Mouse (Mus musculus) CH12.LX (cell line): ENCODE measurements around the gene Tmem198. TPM values are rescaled to one million over a fixed set of nuclear protein-coding genes. Genes with fewer than 3 reads are reported as not detected.

ENCODE experiments used
- DNase-seq: peaks from one replicate; pipeline ENCODE4 v3.0.0-alpha.2; 2013; ENCODE audit errors: extremely low read depth
- H3K27ac ChIP-seq: 2 replicates; pipeline ENCODE4 v1.5.1; 2012; ENCODE audit warnings: low read depth, mild to moderate bottlenecking, control low read depth, moderate library complexity; ENCODE audit not compliant: insufficient read depth
- H3K27me3 ChIP-seq: replicated peaks from 2 replicates; pipeline ENCODE3; 2012; ENCODE audit warnings: inconsistent platforms
- H3K36me3 ChIP-seq, 2 experiments: replicated peaks in 1 of 2; 2 replicates each; pipeline versions ENCODE3 to v1.6.1; 2012; ENCODE audit warnings: inconsistent platforms in 1 of 2, low read length in 1 of 2, mild to moderate bottlenecking in 1 of 2, mixed read lengths in 1 of 2, moderate library complexity in 1 of 2; ENCODE audit not compliant: control insufficient read depth in 1 of 2, insufficient read depth in 1 of 2
- H3K4me1 ChIP-seq, 2 experiments: 2 replicates each; pipeline ENCODE4 v1.6.1; 2012; ENCODE audit warnings: inconsistent platforms in 1 of 2, moderate library complexity in 1 of 2; ENCODE audit not compliant: insufficient read depth in 2 of 2, control insufficient read depth in 1 of 2
- H3K4me2 ChIP-seq: 2 replicates; pipeline ENCODE4 v1.6.1; 2012; ENCODE audit warnings: low read depth, mild to moderate bottlenecking, control low read depth; ENCODE audit not compliant: poor library complexity, insufficient read depth, severe bottlenecking
- H3K4me3 ChIP-seq, 3 experiments: fragments of 150-350 bp in 1 of 3; sonication (generic) in 1 of 3; replicated peaks in 1 of 3; 2 replicates each; pipeline versions ENCODE3 to v1.5.1; 2011 to 2012; ENCODE audit warnings: low read depth in 2 of 3, low read length in 2 of 3, mild to moderate bottlenecking in 2 of 3, moderate library complexity in 2 of 3, control low read depth in 1 of 3, improper control_type of control experiment in 1 of 3, inconsistent platforms in 1 of 3, mixed read lengths in 1 of 3; ENCODE audit not compliant: poor library complexity in 1 of 3
- H3K79me2 ChIP-seq: replicated peaks from 2 replicates; pipeline ENCODE4 v1.6.1; 2012; ENCODE audit warnings: mild to moderate bottlenecking, moderate library complexity; ENCODE audit not compliant: control insufficient read depth, poor library complexity, insufficient read depth, severe bottlenecking; ENCODE audit errors: extremely low read depth
- H3K9ac ChIP-seq: 2 replicates; pipeline ENCODE4 v1.6.1; 2012; ENCODE audit warnings: low read depth, mild to moderate bottlenecking, control low read depth, moderate library complexity; ENCODE audit not compliant: insufficient read depth
- H3K9me3 ChIP-seq: replicated peaks from 2 replicates; pipeline ENCODE3; 2012; ENCODE audit warnings: low read length, inconsistent platforms, mixed read lengths
- BHLHE40 ChIP-seq: IDR thresholded peaks from 2 replicates; pipeline ENCODE4 v1.6.1; 2011; ENCODE audit warnings: mild to moderate bottlenecking, low read depth, low read length, improper control_type of control experiment
- CTCF ChIP-seq, 2 experiments: IDR thresholded peaks in 1 of 2; conservative IDR thresholded peaks in 1 of 2; 2 replicates each; pipeline ENCODE4 v1.5.1; 2011 to 2012; ENCODE audit warnings: low read depth in 2 of 2, low read length in 2 of 2, improper control_type of control experiment in 1 of 2, inconsistent platforms in 1 of 2, mild to moderate bottlenecking in 1 of 2, moderate library complexity in 1 of 2
- ELF1 ChIP-seq: IDR thresholded peaks from 2 replicates; pipeline ENCODE4 v1.6.1; 2014; ENCODE audit warnings: low read depth, mild to moderate bottlenecking, inconsistent platforms, low read length, improper control_type of control experiment
- EP300 ChIP-seq: IDR thresholded peaks from 2 replicates; pipeline ENCODE4 v1.6.1; 2011; ENCODE audit warnings: low read length, improper control_type of control experiment
- ETS1 ChIP-seq: conservative IDR thresholded peaks from 2 replicates; pipeline ENCODE4 v1.6.1; 2012; ENCODE audit warnings: low read depth, mild to moderate bottlenecking, inconsistent platforms, low read length, improper control_type of control experiment, moderate library complexity
- GABPA ChIP-seq: IDR thresholded peaks from 2 replicates; pipeline ENCODE4 v1.6.1; 2012; ENCODE audit warnings: low read depth, low read length, improper control_type of control experiment, inconsistent platforms; ENCODE audit not compliant: insufficient replicate concordance
- IRF4 ChIP-seq: IDR thresholded peaks from 2 replicates; pipeline ENCODE4 v1.6.1; 2014; ENCODE audit warnings: low read depth, mild to moderate bottlenecking, inconsistent platforms, low read length, improper control_type of control experiment
- JUN ChIP-seq: IDR thresholded peaks from 2 replicates; pipeline ENCODE4 v1.6.1; 2011; ENCODE audit warnings: low read depth, mild to moderate bottlenecking, low read length, improper control_type of control experiment, moderate library complexity; ENCODE audit not compliant: insufficient read depth
- JUND ChIP-seq: conservative IDR thresholded peaks from 2 replicates; pipeline ENCODE4 v1.6.1; 2011; ENCODE audit warnings: low read depth, low read length, improper control_type of control experiment
- MAZ ChIP-seq: IDR thresholded peaks from 2 replicates; pipeline ENCODE4 v1.6.1; 2012; ENCODE audit warnings: low read depth, mild to moderate bottlenecking, inconsistent platforms, low read length, improper control_type of control experiment, moderate library complexity
- MEF2A ChIP-seq: IDR thresholded peaks from 2 replicates; pipeline ENCODE4 v1.6.1; 2014; ENCODE audit warnings: low read depth, mild to moderate bottlenecking, inconsistent platforms, low read length, improper control_type of control experiment, borderline replicate concordance
- MXI1 ChIP-seq: IDR thresholded peaks from 2 replicates; pipeline ENCODE4 v1.6.1; 2011; ENCODE audit warnings: mild to moderate bottlenecking, low read depth, low read length, improper control_type of control experiment
- NRF1 ChIP-seq: IDR thresholded peaks from 2 replicates; pipeline ENCODE4 v1.6.1; 2014; ENCODE audit warnings: low read depth, mild to moderate bottlenecking, inconsistent platforms, low read length, improper control_type of control experiment, moderate library complexity
- POLR2A ChIP-seq: IDR thresholded peaks from 2 replicates; pipeline ENCODE4 v1.6.1; 2011; ENCODE audit warnings: low read depth, mild to moderate bottlenecking, improper control_type of control experiment, low read length
- POLR2AphosphoS2 ChIP-seq: IDR thresholded peaks from 2 replicates; pipeline ENCODE4 v1.6.1; 2011; ENCODE audit warnings: low read depth, low read length, improper control_type of control experiment
- RCOR1 ChIP-seq: conservative IDR thresholded peaks from 2 replicates; pipeline ENCODE4 v1.6.1; 2012; ENCODE audit warnings: low read depth, mild to moderate bottlenecking, inconsistent platforms, low read length, improper control_type of control experiment
- SIN3A ChIP-seq: IDR thresholded peaks from 2 replicates; pipeline ENCODE4 v1.6.1; 2012; ENCODE audit warnings: low read length, improper control_type of control experiment, inconsistent platforms
- SMC3 ChIP-seq: IDR thresholded peaks from 2 replicates; pipeline ENCODE4 v1.6.1; 2011; ENCODE audit warnings: low read depth, low read length, improper control_type of control experiment
- TCF12 ChIP-seq: IDR thresholded peaks from 2 replicates; pipeline ENCODE4 v1.6.1; 2014; ENCODE audit warnings: low read depth, mild to moderate bottlenecking, inconsistent platforms, low read length, improper control_type of control experiment
- USF2 ChIP-seq: conservative IDR thresholded peaks from 2 replicates; pipeline ENCODE4 v1.6.1; 2011; ENCODE audit warnings: low read depth, low read length, improper control_type of control experiment
- ZKSCAN1 ChIP-seq: IDR thresholded peaks from 2 replicates; pipeline ENCODE4 v1.6.1; 2012; ENCODE audit warnings: low read depth, inconsistent platforms, low read length, improper control_type of control experiment, borderline replicate concordance
- ZNF384 ChIP-seq: IDR thresholded peaks from 2 replicates; pipeline ENCODE4 v1.6.1; 2012; ENCODE audit warnings: low read depth, low read length, improper control_type of control experiment, inconsistent platforms
- dilution Hi-C: fragments of 300-500 bp; cut with MboI; formaldehyde crosslinking; loops from 2 replicates; pipeline ENCODE4 v1.14.3; 2020; ENCODE audit warnings: low sequenced_read_pairs; ENCODE audit not compliant: extremely low pct_unique_long_range_greater_than_20kb, extremely low pct_ligation_motif_present
- in situ Hi-C: fragments of 300-500 bp; cut with MboI; formaldehyde crosslinking; loops from 3 replicates; pipeline ENCODE4 v1.14.3; 2019; ENCODE audit warnings: low sequenced_read_pairs, low pct_ligation_motif_present, low pct_unique_long_range_greater_than_20kb, mixed read lengths
- polyA plus RNA-seq: library from polyadenylated mRNA; unstranded; fragments of >175 nt; gene quantifications from 2 replicates; pipeline ENCODE4 v1.2.1, GENCODE M21; 2012; ENCODE audit warnings: low read depth; ENCODE audit not compliant: insufficient read length
- total RNA-seq, 2 experiments: library from RNA; depleted of rRNA; stranded (reverse); fragments of 300-350 nt in 1 of 2; fragments of >200 nt in 1 of 2; gene quantifications; 2 replicates each; pipeline ENCODE4 v1.2.3; 2012 to 2014

Gene Tmem198
- total and polyA plus RNA-seq, 3 experiments = 0.51 to 1.1 (median 0.80) TPM

GRCm38 (mm10) chr1:75441471-75441996 is 37.8 kb upstream of the Tmem198 start:
- no peak overlapping the region for H3K27ac ChIP-seq
- in situ Hi-C loops (no loop called here), dilution Hi-C loops (no loop called here)
- TF ChIP-seq GABPA (no peak), BHLHE40 (no peak), JUN (no peak), MXI1 (no peak), RCOR1 (no peak), NRF1 (no peak), ELF1 (no peak), IRF4 (no peak), TCF12 (no peak), MAZ (no peak), JUND (no peak), POLR2AphosphoS2 (no peak), SMC3 (no peak), MEF2A (no peak), CTCF (conservative IDR thresholded peaks at IDR 0.05 in 1 of 2, IDR thresholded peaks at IDR 0.05 in 1 of 2; ENCODE audit: low read depth in 2 of 2, low read length in 2 of 2) (no peak), ZNF384 (no peak), POLR2A (no peak), ZKSCAN1 (no peak), SIN3A (no peak), EP300 (no peak)
- no peak for DNase-seq
- peaks cover 6 to 18% of the 10 kb centered on the region in 2 experiments for H3K4me1 ChIP-seq
- no peak overlapping the region for H3K4me2 ChIP-seq
- no peaks in the 10 kb centered on the region for H3K9me3 ChIP-seq
- H3K4me3 ChIP-seq = no peak overlapping the region
- H3K36me3 ChIP-seq = peaks cover 34 to 66% of the 10 kb centered on the region in 2 experiments
- H3K27me3 ChIP-seq = peaks cover 5% of the 10 kb centered on the region
- H3K79me2 ChIP-seq = peaks cover 3% of the 10 kb centered on the region
- H3K9ac ChIP-seq = no peak overlapping the region

GRCm38 (mm10) chr1:75442171-75442570 is 37.2 kb upstream of the Tmem198 start:
- Histone ChIP-seq H3K36me3 (peaks cover 34 to 66% of the 10 kb centered on the region in 2 experiments), H3K79me2 (no peaks in the 10 kb centered on the region), H3K4me1 (peaks cover 8 to 18% of the 10 kb centered on the region in 2 experiments), H3K27ac (no peak overlapping the region), H3K27me3 (peaks cover 11% of the 10 kb centered on the region), H3K4me2 (no peak overlapping the region), H3K4me3 (no peak overlapping the region), H3K9me3 (no peaks in the 10 kb centered on the region), H3K9ac (no peak overlapping the region)
- TF ChIP-seq USF2 (no peak), POLR2AphosphoS2 (no peak), TCF12 (no peak), ZKSCAN1 (no peak), JUND (no peak), ETS1 (no peak), POLR2A (no peak), CTCF (conservative IDR thresholded peaks at IDR 0.05 in 1 of 2, IDR thresholded peaks at IDR 0.05 in 1 of 2; ENCODE audit: low read depth in 2 of 2, low read length in 2 of 2) (no peak)
- dilution Hi-C loops = no loop called here
- in situ Hi-C loops = no loop called here
- no peak for DNase-seq
